Mouse (Mus musculus) T-cell, adult 66 days (primary cell): Measurements from ENCODE around the gene Bloc1s4. TPM values are rescaled to one million over a fixed set of nuclear protein-coding genes. Genes with fewer than 3 reads are reported as not detected.

Experiments used
- total RNA-seq, 2 experiments: library from RNA; stranded (reverse); gene quantifications; 3 replicates in 1 of 2; 4 replicates in 1 of 2; pipeline ENCODE4 v1.2.4; 2023

The Bloc1s4 gene
- 10 to 100 TPM; 26.5 to 30.0 TPM for total RNA-seq

DNA sequence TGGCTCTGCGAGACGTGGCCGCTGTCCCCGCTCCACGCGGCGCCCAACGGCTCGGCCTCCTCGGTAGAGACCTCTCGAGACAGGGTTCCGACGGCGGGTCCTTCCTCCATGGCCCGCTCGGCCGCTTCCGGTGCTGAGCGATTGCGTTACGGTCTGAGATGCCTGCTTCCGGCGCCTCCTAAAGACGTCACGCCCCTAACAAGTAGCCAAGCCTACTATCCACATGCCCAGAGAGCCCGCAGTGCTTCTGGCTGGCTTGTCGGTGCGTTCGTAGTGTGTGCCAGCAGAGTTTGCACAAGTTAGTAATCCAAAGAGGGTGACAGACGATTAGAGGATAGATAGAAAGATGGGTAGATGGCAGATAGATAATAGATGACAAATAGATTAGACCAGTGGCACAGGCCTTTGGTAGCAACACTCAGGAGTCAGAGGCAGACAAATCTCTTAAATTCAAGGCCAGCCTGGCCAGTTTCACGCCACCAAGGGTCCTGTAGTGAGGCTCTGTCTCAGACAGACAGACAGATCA, at the start of gene Bloc1s4:
Gene Bloc1s4, minus strand, starts transcription at position 115 of the 526 bp plus-strand sequence.

DNA sequence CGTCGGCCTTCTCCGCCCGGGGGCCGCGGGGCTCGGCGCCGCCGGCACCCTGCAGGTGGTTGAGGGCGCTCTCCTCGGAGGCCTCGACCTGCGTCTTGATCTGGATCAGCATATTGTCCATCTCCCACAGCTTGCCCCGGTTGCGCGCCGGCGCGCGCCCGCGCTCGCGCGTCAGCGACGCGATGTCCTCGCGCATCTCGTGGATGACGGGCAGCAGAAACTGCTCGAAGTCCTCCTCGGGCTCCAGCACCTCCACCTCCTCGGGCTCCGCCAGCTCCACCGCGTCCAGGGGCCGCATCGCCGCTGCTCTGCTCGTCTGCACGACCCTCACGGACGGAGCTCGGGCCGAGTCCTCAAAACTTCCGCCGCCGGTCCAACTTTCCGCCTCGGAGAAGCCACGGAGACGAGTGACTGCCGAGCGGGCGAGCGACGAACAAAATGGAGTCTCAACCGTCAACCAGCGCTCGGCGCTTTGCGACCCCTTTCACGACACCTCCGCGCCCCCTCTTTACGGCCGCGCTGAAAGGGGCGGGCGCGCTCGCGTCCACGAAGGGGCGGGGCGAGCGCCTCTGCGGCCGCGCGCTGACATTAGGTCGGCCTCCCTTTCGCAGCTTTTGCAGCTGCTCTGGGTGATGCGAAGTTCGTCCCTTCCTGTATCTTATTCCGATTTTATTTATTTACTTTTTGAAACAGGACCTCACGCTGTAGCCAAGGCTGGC, 48.0 kb upstream of the Bloc1s4 start, which contains the start of gene Mrfap1:
Gene Mrfap1, minus strand, starts transcription at position 477 of the 719 bp plus-strand sequence.

Other genes with a start within 250 kb of the Bloc1s4 start
- 10 to 100 TPM; 67.7 to 73.2 TPM for gene Tbc1d14, start 155.4 kb downstream of the Bloc1s4 start, total RNA-seq
- gene D5Ertd579e, start 52.6 kb downstream of the Bloc1s4 start, total RNA-seq: 10 to 100 TPM; 37.5 to 40.6 TPM
- 100 to 1,000 TPM; 139 to 145 TPM for gene Mrfap1, start 48.1 kb upstream of the Bloc1s4 start, total RNA-seq
- gene Man2b2, start 82.0 kb upstream of the Bloc1s4 start, total RNA-seq: 10 to 100 TPM; 37.5 to 40.5 TPM
- gene Ppp2r2c, start 119.9 kb upstream of the Bloc1s4 start, total RNA-seq: not detected
- gene Wfs1, start 240.6 kb upstream of the Bloc1s4 start, total RNA-seq: 1 to 10 TPM; 3.3 to 4.1 TPM